Mouse (Mus musculus): ENCODE measurements around the gene Olfr1380. TPM values are rescaled to one million over a fixed set of nuclear protein-coding genes. Genes with fewer than 3 reads are reported as not detected.
A peak's percentile ranks its signal among the peaks of the same experiment; 100 is the strongest.
"Not testable (repeated sequence)": the region's sequence is repeated elsewhere in the genome, so short reads cannot be mapped to it uniquely, and the experiment has no call there.

The Olfr1380 gene
- not detected in 2 replicates for total RNA-seq (2017)

DNA sequence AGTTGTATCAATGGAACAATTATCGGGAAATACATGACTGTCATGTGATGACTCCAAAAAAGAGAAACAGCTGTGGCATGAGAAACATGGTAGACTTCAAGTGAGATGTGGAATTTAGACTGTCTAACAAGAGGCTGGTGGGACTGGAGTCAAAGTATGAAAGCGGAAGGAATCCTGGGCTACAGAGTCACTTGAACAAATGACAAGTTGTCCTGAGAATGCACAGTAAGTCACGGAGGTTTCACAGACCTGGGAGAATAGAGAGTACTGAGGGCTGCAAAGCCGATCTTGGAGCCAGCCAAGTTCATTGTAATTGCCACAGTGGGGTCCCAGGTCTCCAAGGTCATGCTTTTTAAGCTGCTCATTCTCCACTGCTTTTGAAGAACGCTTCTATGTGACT, at the start of gene Olfr1380:
Olfr1380 (plus strand) TSS at position 301 of the 400 bp plus-strand sequence.
- not testable (repeated sequence) for ATAC-seq (replicated peaks in 1 of 2; ENCODE audit: insufficient read depth in 1 of 2, low FRiP score in 2 of 2, low TSS enrichment in 1 of 2, low read depth in 1 of 2, poor library complexity in 2 of 2, severe bottlenecking in 2 of 2)

DNA sequence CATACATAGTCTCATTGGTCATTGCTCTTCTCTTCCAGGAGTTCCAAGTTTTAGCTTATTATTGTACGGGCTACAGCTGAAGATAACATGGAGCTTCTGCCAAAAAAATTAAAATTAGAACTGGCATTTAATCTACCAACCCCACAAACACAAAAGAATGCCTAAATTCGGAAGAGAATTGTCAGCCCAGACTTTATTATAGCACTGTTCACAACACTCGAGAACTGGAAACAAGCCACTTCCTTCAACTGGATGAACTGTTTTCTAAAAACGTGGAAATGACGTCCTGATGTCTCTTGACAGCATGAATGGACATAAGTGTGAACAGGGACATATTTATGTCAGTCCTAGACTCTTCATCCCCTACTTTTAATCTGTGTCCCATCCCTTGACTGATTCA, 38.6 kb upstream of the Olfr1380 start:
- ATAC-seq (replicated peaks in 1 of 2; ENCODE audit: insufficient read depth in 1 of 2, low FRiP score in 2 of 2, low TSS enrichment in 1 of 2, low read depth in 1 of 2, poor library complexity in 2 of 2, severe bottlenecking in 2 of 2) = no peak

DNA sequence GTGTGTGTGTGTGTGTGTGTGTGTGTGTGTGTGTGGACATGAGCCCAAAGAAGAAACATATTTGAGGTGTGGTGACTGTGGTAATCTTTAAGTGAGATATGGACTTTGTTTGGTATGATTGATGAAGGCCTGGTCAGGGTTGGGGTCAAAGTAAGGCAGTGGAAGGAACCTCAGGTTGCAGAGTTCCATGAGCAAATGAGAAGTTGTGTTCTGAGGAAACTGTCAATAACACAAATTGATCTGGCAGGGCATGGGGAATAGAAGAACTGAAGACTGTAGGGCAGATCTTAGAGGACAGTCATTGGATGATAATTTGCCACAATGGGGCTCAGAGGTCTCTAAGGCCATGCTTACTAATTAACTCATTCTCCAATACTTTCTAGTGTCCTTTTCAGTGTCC, 37.3 kb upstream of the Olfr1380 start, which contains the start of gene Olfr1383:
Olfr1383 (plus strand) TSS at position 301 of the 400 bp plus-strand sequence.
- no peak for ATAC-seq (replicated peaks in 1 of 2; ENCODE audit: insufficient read depth in 1 of 2, low FRiP score in 2 of 2, low TSS enrichment in 1 of 2, low read depth in 1 of 2, poor library complexity in 2 of 2, severe bottlenecking in 2 of 2)

DNA sequence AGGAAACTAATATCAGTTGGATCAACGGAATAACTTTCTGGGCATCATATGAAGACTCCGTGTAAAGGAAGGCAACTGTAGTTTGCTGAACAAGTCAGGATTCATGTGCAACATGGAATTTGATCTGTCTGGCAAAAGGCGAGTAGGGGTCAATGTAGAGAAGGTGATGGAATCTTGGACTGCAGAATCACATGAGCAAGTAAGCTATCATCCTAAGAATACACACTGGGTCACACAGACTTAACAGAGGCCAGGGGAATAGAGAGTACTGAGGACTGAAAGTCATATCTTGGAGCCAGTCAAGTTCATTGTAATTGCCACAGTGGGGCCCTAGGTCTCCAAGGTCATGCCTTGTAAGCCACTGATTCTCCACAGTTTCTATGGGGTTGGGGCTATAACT, 28.7 kb upstream of the Olfr1380 start, which contains the start of gene Olfr1382:
Olfr1382 (plus strand) TSS at position 301 of the 400 bp plus-strand sequence.
- no peak for ATAC-seq (replicated peaks in 1 of 2; ENCODE audit: insufficient read depth in 1 of 2, low FRiP score in 2 of 2, low TSS enrichment in 1 of 2, low read depth in 1 of 2, poor library complexity in 2 of 2, severe bottlenecking in 2 of 2)

DNA sequence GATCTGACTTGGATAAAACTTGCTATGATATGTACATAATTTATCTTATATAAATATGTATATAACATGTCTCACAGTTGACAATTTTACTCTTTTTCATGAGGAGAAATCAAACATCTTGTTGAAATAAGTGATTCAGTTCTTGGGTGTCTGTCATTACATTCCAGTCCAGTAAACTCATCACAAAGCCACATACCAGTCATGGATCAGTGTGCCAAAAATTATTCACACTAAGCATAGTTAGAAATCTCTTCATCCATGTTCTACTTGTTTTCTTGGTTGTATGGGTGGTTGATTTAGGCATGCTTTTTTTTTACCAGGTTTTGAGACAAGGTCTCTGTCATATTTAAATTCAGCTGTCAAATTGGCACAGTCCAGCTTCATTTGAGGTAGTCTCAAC, 23.9 kb upstream of the Olfr1380 start:
- ATAC-seq (replicated peaks in 1 of 2; ENCODE audit: insufficient read depth in 1 of 2, low FRiP score in 2 of 2, low TSS enrichment in 1 of 2, low read depth in 1 of 2, poor library complexity in 2 of 2, severe bottlenecking in 2 of 2) = no peak

DNA sequence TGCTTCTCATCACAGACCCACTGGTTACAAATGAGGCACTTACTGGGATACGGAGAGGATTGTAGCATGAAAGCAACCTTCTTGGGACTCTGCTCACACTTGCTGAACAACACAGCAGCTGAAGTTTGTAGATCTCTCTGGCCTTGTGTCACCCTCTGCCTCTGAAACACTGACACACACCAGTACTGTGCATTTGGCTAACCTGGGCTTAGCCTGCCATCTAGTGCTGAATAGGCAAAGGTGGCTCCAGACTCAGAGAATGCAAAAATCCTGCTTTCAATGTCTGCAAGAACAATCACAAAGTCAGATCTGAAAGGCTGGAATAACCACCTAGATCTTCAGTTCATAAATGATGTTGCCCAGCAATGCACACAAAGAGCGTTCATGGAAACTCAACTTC, 20.0 kb upstream of the Olfr1380 start:
- ATAC-seq (replicated peaks in 1 of 2; ENCODE audit: insufficient read depth in 1 of 2, low FRiP score in 2 of 2, low TSS enrichment in 1 of 2, low read depth in 1 of 2, poor library complexity in 2 of 2, severe bottlenecking in 2 of 2) = not testable (repeated sequence)

DNA sequence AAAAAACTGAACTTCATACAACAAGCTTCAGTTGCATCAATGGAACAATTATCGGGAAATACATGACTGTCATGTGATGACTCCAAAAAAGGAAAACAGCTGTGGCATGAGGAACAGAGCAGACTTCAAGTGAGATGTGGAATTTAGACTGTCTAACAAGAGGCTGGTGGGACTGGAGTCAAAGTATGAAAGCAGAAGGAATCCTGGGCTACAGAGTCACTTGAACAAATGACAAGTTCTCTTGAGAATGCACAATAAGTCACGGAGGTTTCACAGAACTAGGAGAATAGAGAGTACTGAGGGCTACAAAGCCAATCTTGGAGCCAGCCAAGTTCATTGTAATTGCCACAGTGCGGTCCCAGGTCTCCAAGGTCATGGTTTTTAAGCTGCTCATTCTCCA, 13.5 kb upstream of the Olfr1380 start, which contains the start of gene Olfr1381:
Olfr1381 (plus strand) TSS at position 301 of the 400 bp plus-strand sequence.
- ATAC-seq (replicated peaks in 1 of 2; ENCODE audit: insufficient read depth in 1 of 2, low FRiP score in 2 of 2, low TSS enrichment in 1 of 2, low read depth in 1 of 2, poor library complexity in 2 of 2, severe bottlenecking in 2 of 2) = not testable (repeated sequence)

DNA sequence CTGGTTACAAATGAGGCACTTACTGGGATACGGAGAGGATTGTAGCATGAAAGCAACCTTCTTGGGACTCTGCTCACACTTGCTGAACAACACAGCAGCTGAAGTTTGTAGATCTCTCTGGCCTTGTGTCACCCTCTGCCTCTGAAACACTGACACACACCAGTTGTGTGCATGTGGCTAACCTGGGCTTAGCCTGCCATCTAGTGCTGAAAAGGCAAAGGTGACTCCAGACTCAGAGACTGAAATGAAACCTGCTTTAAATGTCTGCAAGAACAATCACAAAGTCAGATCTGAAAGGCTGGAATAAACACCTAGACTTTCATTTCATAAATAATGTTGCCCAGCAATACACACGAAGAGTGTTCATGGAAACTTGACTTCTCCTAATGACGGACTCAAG, 2.6 kb upstream of the Olfr1380 start:
- ATAC-seq (replicated peaks in 1 of 2; ENCODE audit: insufficient read depth in 1 of 2, low FRiP score in 2 of 2, low TSS enrichment in 1 of 2, low read depth in 1 of 2, poor library complexity in 2 of 2, severe bottlenecking in 2 of 2) = not testable (repeated sequence)

DNA sequence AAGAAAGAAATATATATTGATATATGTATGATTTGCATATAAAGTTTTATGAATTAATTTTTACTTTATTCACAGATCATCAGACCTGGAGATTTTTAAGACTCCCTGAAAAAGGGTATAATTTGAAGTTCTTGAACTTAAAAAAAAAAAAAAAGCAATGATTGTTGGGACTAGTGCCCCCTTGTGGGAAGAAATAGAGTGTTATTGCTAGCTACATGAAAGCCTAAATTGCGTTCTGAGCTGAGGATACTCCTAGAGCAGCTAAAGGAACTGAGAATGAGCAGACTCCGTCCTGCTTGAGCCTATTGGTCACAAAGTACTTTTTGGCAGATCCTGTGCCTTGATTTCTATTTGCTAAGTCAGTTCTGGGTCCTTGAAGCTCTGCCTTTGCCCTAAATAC, 18.4 kb downstream of the Olfr1380 start:
- ATAC-seq (replicated peaks in 1 of 2; ENCODE audit: insufficient read depth in 1 of 2, low FRiP score in 2 of 2, low TSS enrichment in 1 of 2, low read depth in 1 of 2, poor library complexity in 2 of 2, severe bottlenecking in 2 of 2) = not testable (repeated sequence)

DNA sequence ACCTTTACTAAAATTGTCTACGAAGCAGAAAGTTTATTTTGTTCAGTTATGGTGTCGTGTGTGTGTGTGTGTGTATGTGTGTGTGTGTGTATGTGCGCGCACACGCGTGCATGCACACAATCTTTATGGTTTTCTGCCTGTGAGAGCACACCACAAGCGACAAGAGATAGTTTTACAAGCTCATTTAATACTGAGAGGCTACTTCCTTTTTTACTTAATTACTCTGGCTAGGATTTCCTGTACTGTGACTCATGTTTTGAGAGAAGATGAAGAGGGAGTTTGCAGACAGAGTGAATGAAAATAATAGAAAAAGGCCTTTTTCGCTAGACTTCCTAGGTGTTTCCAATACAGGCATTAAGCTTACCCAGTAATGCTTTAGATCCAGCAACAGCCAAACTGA, 23.8 kb downstream of the Olfr1380 start:
- ATAC-seq (replicated peaks in 1 of 2; ENCODE audit: insufficient read depth in 1 of 2, low FRiP score in 2 of 2, low TSS enrichment in 1 of 2, low read depth in 1 of 2, poor library complexity in 2 of 2, severe bottlenecking in 2 of 2) = 0 out of 4 replicates have a peak, but pooled peaks of 1 of the 2 experiments have one; percentile 53

DNA sequence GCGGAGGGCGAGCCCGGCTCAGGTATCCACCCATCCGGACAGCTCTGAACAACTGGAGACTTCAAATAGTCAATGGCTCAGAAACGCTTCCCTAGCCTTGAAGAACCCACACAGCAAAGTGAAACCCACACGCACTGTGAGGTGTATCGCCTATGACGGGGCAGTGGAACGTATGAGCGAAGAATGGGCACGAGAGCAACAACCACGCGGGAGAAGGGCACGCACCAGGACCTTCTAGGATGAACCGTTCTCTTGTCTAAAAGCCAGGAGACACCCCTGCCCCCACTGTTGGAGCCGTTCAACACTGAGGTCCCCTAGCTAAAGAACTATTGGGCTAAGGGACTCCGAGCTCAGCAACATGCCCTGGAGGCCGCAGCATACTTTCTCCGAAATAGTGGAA, 33.5 kb downstream of the Olfr1380 start:
- no peak for ATAC-seq (replicated peaks in 1 of 2; ENCODE audit: insufficient read depth in 1 of 2, low FRiP score in 2 of 2, low TSS enrichment in 1 of 2, low read depth in 1 of 2, poor library complexity in 2 of 2, severe bottlenecking in 2 of 2)

DNA sequence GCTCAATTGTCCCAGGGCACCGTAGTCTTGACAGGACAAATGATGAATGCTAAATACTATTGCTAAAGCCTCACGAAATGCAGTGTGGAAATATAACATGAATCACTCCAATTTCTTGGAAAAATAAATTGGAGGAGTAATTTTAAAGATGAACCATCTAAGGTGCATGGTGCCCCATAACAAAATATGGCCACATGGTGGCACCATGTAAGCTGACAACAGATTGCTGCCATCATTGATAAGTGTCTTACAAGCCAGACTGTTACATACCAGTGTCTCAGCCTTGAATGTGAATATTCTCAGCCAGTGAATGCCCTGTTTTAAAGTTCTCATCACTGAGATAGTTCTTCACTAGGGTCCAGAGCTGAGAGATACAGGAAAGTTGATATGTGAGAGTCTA, 40.5 kb downstream of the Olfr1380 start:
- not testable (repeated sequence) for ATAC-seq (replicated peaks in 1 of 2; ENCODE audit: insufficient read depth in 1 of 2, low FRiP score in 2 of 2, low TSS enrichment in 1 of 2, low read depth in 1 of 2, poor library complexity in 2 of 2, severe bottlenecking in 2 of 2)

DNA sequence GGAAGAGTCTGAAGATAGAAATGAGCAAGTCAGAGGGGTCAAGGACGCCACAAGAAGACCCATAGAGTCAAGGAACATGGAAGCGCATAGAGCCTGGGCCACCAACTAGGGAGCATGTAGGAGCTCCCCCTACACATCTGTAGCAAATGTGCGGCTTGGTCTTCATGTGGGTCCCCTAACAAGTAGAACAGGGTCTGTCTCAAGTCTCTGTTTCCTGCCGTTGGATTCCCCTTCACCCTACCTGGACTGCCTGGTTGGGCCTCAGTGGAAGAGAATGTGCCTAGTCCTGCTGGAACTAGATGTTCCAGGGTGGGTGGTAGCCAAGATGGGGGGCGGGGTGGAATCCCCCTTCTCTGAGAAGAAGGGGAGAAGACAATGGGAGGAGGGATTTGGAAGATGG, 51.6 kb downstream of the Olfr1380 start:
- not testable (repeated sequence) for ATAC-seq (replicated peaks in 1 of 2; ENCODE audit: insufficient read depth in 1 of 2, low FRiP score in 2 of 2, low TSS enrichment in 1 of 2, low read depth in 1 of 2, poor library complexity in 2 of 2, severe bottlenecking in 2 of 2)

DNA sequence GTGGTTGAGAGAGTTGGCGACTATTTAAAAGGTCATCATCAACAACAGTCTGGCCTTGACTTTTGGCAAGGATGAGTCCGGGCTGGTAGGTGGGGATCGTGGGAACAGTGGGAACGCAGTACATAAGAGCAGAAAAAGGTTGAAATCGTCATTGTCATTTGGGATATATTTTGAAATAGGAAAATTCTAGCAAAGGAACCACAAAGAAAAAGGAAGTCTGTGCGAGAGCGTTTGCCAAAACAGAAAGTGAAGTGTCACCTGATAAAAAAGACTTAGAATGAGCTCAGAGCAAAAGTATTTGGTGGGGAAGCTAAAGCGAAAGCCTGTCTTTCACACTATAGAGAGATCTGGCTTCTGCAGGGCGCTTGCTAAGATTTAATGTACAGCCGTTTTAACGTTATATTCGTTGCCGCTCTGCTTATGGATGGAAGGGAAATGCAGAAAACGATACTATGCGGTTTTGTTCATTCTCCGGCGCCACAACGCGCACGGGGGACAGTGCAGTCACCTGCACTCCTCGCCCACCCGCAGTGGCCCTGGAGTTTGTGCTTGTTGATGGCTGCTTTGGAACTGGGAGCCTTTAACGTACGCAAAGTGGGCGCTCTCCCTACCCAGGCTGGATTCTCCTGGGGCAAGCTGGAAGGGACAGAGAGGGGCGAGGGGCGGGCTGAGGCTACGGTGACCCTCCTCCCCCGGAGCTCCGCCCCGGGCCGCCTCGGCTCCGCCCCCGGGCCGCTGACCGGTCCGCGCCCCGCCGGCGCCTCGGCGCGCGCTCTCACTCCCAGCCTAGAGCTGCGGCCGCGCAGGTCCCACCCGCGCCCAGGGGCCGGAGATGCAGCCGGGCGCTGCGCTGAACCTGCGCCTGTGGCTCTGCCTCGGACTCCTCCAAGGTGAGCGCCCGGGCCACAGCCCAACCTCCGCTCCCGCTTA, 52.5 kb downstream of the Olfr1380 start, which contains the start of gene Flt4:
Flt4 (plus strand) TSS at position 326 of the 930 bp plus-strand sequence.
- peak; percentile 38 to 44; a peak in 2 of 4 replicates for ATAC-seq (replicated peaks in 1 of 2; ENCODE audit: insufficient read depth in 1 of 2, low FRiP score in 2 of 2, low TSS enrichment in 1 of 2, low read depth in 1 of 2, poor library complexity in 2 of 2, severe bottlenecking in 2 of 2)

DNA sequence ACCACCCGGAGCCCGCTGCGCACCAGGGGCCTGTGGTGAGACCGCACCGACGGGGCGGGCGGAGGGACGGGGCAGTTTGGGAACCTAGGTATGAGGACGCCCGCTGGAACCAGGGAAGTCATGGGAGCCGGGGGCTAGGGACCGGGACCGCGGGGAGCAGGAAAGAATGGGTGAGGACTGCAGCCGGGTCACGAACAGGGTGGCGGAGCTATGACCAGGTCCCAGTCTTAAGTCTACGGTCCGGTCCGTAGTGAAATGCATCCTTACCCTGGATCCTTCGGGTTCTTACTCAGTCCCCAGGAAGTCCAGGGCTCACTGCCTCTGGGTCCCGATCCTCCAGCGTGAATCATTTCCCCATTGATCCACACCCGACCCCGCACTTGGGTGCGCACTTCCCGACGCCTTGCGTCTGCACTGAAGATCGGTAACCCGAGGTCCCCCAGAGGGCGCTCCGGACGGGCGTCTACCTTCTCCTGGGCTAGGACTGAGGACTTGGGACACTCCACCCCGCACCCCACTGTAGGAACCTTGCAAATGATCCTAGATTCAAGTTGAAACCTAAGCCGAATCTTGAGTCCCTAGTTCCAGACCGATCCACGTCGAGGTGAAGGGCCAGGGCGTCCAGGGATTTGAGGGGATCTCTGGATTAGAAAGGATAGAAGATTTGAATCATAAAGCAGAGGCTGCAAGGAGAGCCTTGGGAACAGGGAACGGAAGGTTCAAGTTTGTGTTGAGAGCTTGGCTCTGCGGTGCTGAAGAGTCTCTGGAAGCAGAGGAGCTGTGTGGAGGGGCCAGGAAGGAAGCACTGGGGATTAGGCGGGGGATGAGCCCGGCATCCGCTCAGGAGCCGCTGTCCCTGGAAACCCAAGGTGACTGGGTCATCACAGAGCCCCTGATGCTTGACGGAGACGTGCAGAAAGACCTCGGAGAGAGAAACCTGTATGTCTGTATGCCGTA, 53.5 kb downstream of the Olfr1380 start:
- peak; percentile 11 to 28; a peak in 3 of 4 replicates for ATAC-seq (replicated peaks in 1 of 2; ENCODE audit: insufficient read depth in 1 of 2, low FRiP score in 2 of 2, low TSS enrichment in 1 of 2, low read depth in 1 of 2, poor library complexity in 2 of 2, severe bottlenecking in 2 of 2)

DNA sequence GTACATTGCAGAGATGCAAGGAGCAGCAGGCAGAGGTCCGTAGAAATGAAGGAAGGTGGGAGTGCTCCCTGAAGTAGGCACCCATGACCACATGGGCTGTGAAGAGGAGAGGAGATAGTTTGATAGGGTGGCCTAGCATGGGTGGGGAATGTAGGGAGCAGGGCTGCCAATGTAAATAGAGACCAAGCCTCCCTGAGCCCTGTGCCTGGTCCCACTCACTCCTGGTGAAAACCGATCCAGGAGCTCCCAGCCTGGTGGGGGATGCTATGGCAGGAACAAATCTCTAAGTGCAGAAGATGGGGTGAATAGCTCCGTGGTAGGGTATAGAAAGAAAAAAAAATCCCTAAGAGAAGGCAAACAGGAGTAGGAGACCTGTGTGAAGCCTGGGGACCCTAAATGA, 54.7 kb downstream of the Olfr1380 start:
- ATAC-seq (replicated peaks in 1 of 2; ENCODE audit: insufficient read depth in 1 of 2, low FRiP score in 2 of 2, low TSS enrichment in 1 of 2, low read depth in 1 of 2, poor library complexity in 2 of 2, severe bottlenecking in 2 of 2) = not testable (repeated sequence)

DNA sequence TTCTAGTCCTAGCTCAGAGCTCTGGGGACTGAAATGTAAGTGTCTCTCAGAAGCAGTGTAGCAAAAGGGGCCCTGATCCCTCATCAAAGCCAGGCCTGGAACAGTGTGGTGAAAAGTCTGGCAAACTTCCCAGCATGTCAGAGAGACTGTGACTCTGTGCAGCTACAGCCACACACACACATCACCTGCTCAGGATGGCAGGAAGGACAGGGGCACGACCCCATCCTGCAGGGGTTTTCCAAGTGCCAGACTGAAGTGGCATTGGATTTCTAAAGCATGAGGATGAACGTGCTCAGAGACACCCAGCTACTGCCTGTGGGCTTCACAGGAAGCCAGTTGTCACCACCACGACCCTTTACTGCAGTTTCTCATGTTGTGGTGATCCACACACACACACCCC, 55.5 kb downstream of the Olfr1380 start:
- ATAC-seq (replicated peaks in 1 of 2; ENCODE audit: insufficient read depth in 1 of 2, low FRiP score in 2 of 2, low TSS enrichment in 1 of 2, low read depth in 1 of 2, poor library complexity in 2 of 2, severe bottlenecking in 2 of 2) = no peak
